Mouse (Mus musculus): ENCODE measurements around the gene Erbb2. TPM values are rescaled to one million over a fixed set of nuclear protein-coding genes. Genes with fewer than 3 reads are reported as not detected.
A peak's percentile ranks its signal among the peaks of the same experiment; 100 is the strongest.

The Erbb2 gene
- polyA plus RNA-seq, 1 experiment from 2014 or later: 33.5 TPM

DNA sequence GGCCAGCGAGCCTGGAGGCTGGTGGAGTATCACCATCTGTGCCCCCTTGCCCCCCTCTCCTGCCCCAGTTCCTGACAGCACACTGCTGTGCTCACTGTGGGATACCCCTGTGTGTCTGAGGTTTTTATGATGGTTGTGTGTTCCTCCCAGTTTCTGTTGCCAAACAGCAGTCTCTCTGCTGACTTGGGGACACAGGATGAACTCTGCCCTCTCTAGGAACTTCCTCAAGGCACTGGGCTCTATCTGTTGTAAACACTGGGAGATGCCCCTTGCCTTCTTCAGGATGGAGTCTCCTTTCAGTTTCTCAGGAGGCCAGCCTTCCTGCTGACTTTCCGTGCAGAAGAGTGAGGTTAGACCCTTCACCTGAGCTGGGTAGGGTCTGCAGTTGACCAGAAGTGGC, 1.9 kb downstream of the Erbb2 start:
- no peaks in the 10 kb centered on the region for H3K9me3 ChIP-seq (ENCODE audit: control insufficient read depth, low read length)
- ATAC-seq (replicated peaks; ENCODE audit: low FRiP score, low TSS enrichment, low read depth) (no peak), DNase-seq (ENCODE audit: low spot score) (no peak)
- H3K27ac ChIP-seq (ENCODE audit: low read depth): no peak overlapping the region
- peaks cover 40% of the 10 kb centered on the region for H3K4me1 ChIP-seq (replicated peaks; ENCODE audit: control insufficient read depth, insufficient read depth, low read length)
- H3K4me2 ChIP-seq (ENCODE audit: low read length): peak overlapping the region; percentile 65
- H3K36me3 ChIP-seq (ENCODE audit: control insufficient read depth, insufficient read depth, low read length): no peaks in the 10 kb centered on the region
- H3K4me3 ChIP-seq (ENCODE audit: low read depth, low read length): peak overlapping the region; percentile 95; the same call in 1 of the 2 replicates
- WGBS: 18% methylated on average over 2 of the region's 2 CpGs
- H3K9ac ChIP-seq (ENCODE audit: low read length): no peak overlapping the region
- H3K27me3 ChIP-seq (replicated peaks; ENCODE audit: control insufficient read depth, insufficient read depth, low read length): no peaks in the 10 kb centered on the region

GRCm38 (mm10) chr11:98417074-98417473, 4.8 kb downstream of the Erbb2 start:
- no peaks in the 10 kb centered on the region for H3K9me3 ChIP-seq (ENCODE audit: control insufficient read depth, low read length)
- no peaks in the 10 kb centered on the region for H3K27me3 ChIP-seq (replicated peaks; ENCODE audit: control insufficient read depth, insufficient read depth, low read length)
- no peak for DNase-seq (ENCODE audit: low spot score)
- H3K4me3 ChIP-seq (ENCODE audit: low read depth, low read length): no peak overlapping the region
- WGBS: 70% methylated on average over 1 of the region's 1 CpGs
- no peak overlapping the region for H3K27ac ChIP-seq (ENCODE audit: low read depth)
- ATAC-seq (replicated peaks; ENCODE audit: low FRiP score, low TSS enrichment, low read depth): no peak
- no peak overlapping the region for H3K9ac ChIP-seq (ENCODE audit: low read length)
- no peak overlapping the region for H3K4me2 ChIP-seq (ENCODE audit: low read length)
- peaks cover 26% of the 10 kb centered on the region for H3K36me3 ChIP-seq (ENCODE audit: control insufficient read depth, insufficient read depth, low read length)
- H3K4me1 ChIP-seq (replicated peaks; ENCODE audit: control insufficient read depth, insufficient read depth, low read length): peaks cover 26% of the 10 kb centered on the region

- peaks cover 38% of the 10 kb centered on the region for H3K36me3 ChIP-seq (ENCODE audit: control insufficient read depth, insufficient read depth, low read length)
- no peaks in the 10 kb centered on the region for H3K27me3 ChIP-seq (replicated peaks; ENCODE audit: control insufficient read depth, insufficient read depth, low read length)
- no peak overlapping the region for H3K4me2 ChIP-seq (ENCODE audit: low read length)
- ATAC-seq (replicated peaks; ENCODE audit: low FRiP score, low TSS enrichment, low read depth): no peak
- H3K9me3 ChIP-seq (ENCODE audit: control insufficient read depth, low read length): no peaks in the 10 kb centered on the region
- H3K9ac ChIP-seq (ENCODE audit: low read length): no peak overlapping the region
- 69% methylated on average over 6 of the region's 6 CpGs for WGBS
- H3K27ac ChIP-seq (ENCODE audit: low read depth): no peak overlapping the region
- peaks cover 26% of the 10 kb centered on the region for H3K4me1 ChIP-seq (replicated peaks; ENCODE audit: control insufficient read depth, insufficient read depth, low read length)
- DNase-seq (ENCODE audit: low spot score): no peak
- H3K4me3 ChIP-seq (ENCODE audit: low read depth, low read length): no peak overlapping the region
Measured at GRCm38 (mm10) chr11:98418273-98418672, 6.0 kb downstream of the Erbb2 start.

DNA sequence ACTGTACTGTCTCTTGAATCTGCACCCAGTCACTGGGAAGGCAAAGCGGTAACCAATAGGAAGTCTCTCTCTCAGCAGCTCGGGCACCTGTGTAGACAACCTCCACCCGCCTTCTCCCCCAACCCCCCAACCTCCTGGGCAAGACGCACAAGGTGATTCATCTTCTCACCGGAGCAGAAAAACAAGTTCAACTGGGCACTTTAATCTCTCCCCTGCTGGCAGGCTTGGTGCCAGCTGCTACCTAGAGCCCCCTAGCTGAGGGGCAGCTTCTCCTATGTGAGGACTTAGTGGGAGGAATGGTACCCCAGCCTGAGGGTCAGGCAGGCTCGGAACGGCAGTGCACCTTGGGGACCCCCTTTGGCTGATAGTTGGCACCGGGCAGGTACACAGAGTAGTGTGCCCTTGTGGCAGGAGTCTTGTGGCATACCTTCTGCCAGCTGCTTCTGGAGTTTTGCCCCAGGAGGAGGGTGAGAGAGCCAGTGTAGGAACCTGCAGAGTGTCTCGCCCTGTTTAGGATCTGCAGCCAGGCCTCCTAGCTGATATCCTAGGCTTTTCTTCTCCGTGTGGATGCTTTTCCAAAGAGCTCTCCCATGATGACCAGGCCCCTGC, 6.8 kb downstream of the Erbb2 start:
- no peaks in the 10 kb centered on the region for H3K27me3 ChIP-seq (replicated peaks; ENCODE audit: control insufficient read depth, insufficient read depth, low read length)
- no peak overlapping the region for H3K27ac ChIP-seq (ENCODE audit: low read depth)
- H3K4me2 ChIP-seq (ENCODE audit: low read length): no peak overlapping the region
- 85% methylated on average over 10 of the region's 10 CpGs for WGBS
- no peak for ATAC-seq (replicated peaks; ENCODE audit: low FRiP score, low TSS enrichment, low read depth)
- H3K9ac ChIP-seq (ENCODE audit: low read length): no peak overlapping the region
- no peak for DNase-seq (ENCODE audit: low spot score)
- no peak overlapping the region for H3K4me3 ChIP-seq (ENCODE audit: low read depth, low read length)
- peaks cover 20% of the 10 kb centered on the region for H3K4me1 ChIP-seq (replicated peaks; ENCODE audit: control insufficient read depth, insufficient read depth, low read length)
- H3K36me3 ChIP-seq (ENCODE audit: control insufficient read depth, insufficient read depth, low read length): peaks cover 44% of the 10 kb centered on the region
- H3K9me3 ChIP-seq (ENCODE audit: control insufficient read depth, low read length): no peaks in the 10 kb centered on the region

- ATAC-seq (replicated peaks; ENCODE audit: low FRiP score, low TSS enrichment, low read depth) (no peak), DNase-seq (ENCODE audit: low spot score) (no peak)
- no peak overlapping the region for H3K4me2 ChIP-seq (ENCODE audit: low read length)
- H3K9me3 ChIP-seq (ENCODE audit: control insufficient read depth, low read length): no peaks in the 10 kb centered on the region
- no peak overlapping the region for H3K27ac ChIP-seq (ENCODE audit: low read depth)
- H3K9ac ChIP-seq (ENCODE audit: low read length): no peak overlapping the region
- H3K36me3 ChIP-seq (ENCODE audit: control insufficient read depth, insufficient read depth, low read length): peaks cover 95% of the 10 kb centered on the region
- no peak overlapping the region for H3K4me3 ChIP-seq (ENCODE audit: low read depth, low read length)
- WGBS: 91% methylated on average over 7 of the region's 7 CpGs
- H3K4me1 ChIP-seq (replicated peaks; ENCODE audit: control insufficient read depth, insufficient read depth, low read length): no peaks in the 10 kb centered on the region
- no peaks in the 10 kb centered on the region for H3K27me3 ChIP-seq (replicated peaks; ENCODE audit: control insufficient read depth, insufficient read depth, low read length)
Measured at GRCm38 (mm10) chr11:98426592-98426991, 14.3 kb downstream of the Erbb2 start.

DNA sequence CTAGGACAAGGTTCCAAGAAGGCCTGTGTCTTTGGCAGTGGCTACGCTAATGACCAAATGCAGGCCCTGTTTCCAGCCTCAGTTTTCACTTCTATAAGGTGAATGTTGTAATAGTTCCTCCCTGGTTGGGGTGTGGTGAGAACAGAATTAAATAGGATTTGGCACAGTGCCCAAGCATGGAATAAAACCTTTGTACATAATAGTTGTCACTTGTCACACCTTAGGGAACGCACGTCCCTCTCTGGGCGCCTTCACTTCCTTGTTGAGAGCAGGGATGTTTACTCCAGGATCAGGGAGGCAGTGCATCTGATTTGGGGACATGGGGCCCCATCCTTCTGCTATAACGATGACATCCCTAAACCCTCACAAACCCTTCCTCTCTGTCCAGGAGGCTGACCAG, 16.2 kb downstream of the Erbb2 start:
- peaks cover 93% of the 10 kb centered on the region for H3K36me3 ChIP-seq (ENCODE audit: control insufficient read depth, insufficient read depth, low read length)
- DNase-seq (ENCODE audit: low spot score): no peak

DNA sequence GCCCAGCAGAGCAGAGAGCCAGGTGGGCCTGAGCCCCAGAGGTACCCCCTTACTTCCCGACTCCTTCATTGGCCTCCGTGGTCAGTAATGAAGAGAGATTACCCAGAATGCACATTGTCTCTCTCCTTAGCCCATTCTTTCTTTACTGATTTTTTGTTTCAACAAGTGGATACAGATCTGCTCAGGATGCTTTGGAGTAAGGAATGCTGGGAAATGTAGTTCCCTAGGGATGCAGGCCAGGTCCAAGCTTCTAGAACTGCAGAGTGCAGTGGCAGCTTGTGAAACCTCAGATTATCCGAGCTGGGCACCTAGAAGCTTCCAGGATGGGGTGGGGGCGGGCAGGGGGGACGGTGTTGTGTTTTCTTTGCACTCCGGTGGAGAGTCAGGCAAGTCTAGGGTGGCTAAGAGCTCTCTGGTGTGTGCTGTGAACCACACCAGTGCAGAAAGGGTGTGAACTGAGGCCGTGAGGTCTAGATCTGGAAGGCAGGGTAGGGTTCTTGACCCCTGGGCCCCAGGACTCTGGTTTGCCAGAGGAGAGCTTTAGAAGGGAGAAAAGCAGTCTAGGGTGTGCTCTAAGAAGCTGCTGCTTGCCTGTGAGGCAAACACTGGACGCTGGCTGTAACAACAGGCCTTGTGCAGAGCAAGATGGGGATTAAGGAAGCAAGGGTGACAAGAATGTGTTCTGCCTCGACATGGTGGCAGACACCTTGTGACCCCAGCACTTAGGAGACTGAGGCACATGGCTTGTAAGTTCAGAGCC, 19.7 kb downstream of the Erbb2 start:
- Histone ChIP-seq H3K4me1 (replicated peaks; ENCODE audit: control insufficient read depth, insufficient read depth, low read length) (no peaks in the 10 kb centered on the region), H3K4me3 (ENCODE audit: low read depth, low read length) (no peak overlapping the region), H3K27me3 (replicated peaks; ENCODE audit: control insufficient read depth, insufficient read depth, low read length) (no peaks in the 10 kb centered on the region), H3K27ac (ENCODE audit: low read depth) (no peak overlapping the region), H3K36me3 (ENCODE audit: control insufficient read depth, insufficient read depth, low read length) (peaks cover 95% of the 10 kb centered on the region), H3K9me3 (ENCODE audit: control insufficient read depth, low read length) (no peaks in the 10 kb centered on the region), H3K4me2 (ENCODE audit: low read length) (no peak overlapping the region), H3K9ac (ENCODE audit: low read length) (no peak overlapping the region)
- DNase-seq (ENCODE audit: low spot score): no peak
- WGBS: 85% methylated on average over 9 of the region's 9 CpGs
- ATAC-seq (replicated peaks; ENCODE audit: low FRiP score, low TSS enrichment, low read depth): no peak

More for the DNA sequence above, 16.2 kb downstream of the Erbb2 start:
- no peaks in the 10 kb centered on the region for H3K4me1 ChIP-seq (replicated peaks; ENCODE audit: control insufficient read depth, insufficient read depth, low read length)
- no peak for ATAC-seq (replicated peaks; ENCODE audit: low FRiP score, low TSS enrichment, low read depth)
- H3K4me3 ChIP-seq (ENCODE audit: low read depth, low read length): no peak overlapping the region
- H3K4me2 ChIP-seq (ENCODE audit: low read length): no peak overlapping the region
- no peaks in the 10 kb centered on the region for H3K27me3 ChIP-seq (replicated peaks; ENCODE audit: control insufficient read depth, insufficient read depth, low read length)
- H3K9me3 ChIP-seq (ENCODE audit: control insufficient read depth, low read length): no peaks in the 10 kb centered on the region
- no peak overlapping the region for H3K9ac ChIP-seq (ENCODE audit: low read length)
- WGBS: 87% methylated on average over 5 of the region's 5 CpGs
- H3K27ac ChIP-seq (ENCODE audit: low read depth): no peak overlapping the region

DNA sequence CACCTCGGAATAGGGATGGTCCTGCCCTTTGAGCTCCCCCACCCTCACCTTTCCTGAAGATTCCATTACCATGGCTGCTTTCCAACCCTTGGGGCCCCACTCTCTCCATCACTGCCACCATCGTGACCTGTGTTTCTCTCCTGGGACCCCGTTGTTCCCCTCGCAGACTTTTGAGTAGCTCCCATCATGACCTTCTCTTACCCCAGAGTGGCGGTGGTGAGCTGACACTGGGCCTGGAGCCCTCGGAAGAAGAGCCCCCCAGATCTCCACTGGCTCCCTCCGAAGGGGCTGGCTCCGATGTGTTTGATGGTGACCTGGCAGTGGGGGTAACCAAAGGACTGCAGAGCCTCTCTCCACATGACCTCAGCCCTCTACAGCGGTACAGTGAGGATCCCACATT, 23.5 kb downstream of the Erbb2 start:
- peaks cover 60% of the 10 kb centered on the region for H3K36me3 ChIP-seq (ENCODE audit: control insufficient read depth, insufficient read depth, low read length)
- H3K4me2 ChIP-seq (ENCODE audit: low read length): no peak overlapping the region
- H3K27me3 ChIP-seq (replicated peaks; ENCODE audit: control insufficient read depth, insufficient read depth, low read length): no peaks in the 10 kb centered on the region
- peaks cover 6% of the 10 kb centered on the region; the same call in 1 of the 2 replicates for H3K4me1 ChIP-seq (replicated peaks; ENCODE audit: control insufficient read depth, insufficient read depth, low read length)
- H3K9me3 ChIP-seq (ENCODE audit: control insufficient read depth, low read length): no peaks in the 10 kb centered on the region
- 91% methylated on average over 9 of the region's 9 CpGs for WGBS
- no peak overlapping the region for H3K27ac ChIP-seq (ENCODE audit: low read depth)
- DNase-seq (ENCODE audit: low spot score) (no peak), ATAC-seq (replicated peaks; ENCODE audit: low FRiP score, low TSS enrichment, low read depth) (no peak)
- H3K4me3 ChIP-seq (ENCODE audit: low read depth, low read length): no peak overlapping the region
- no peak overlapping the region for H3K9ac ChIP-seq (ENCODE audit: low read length)

DNA sequence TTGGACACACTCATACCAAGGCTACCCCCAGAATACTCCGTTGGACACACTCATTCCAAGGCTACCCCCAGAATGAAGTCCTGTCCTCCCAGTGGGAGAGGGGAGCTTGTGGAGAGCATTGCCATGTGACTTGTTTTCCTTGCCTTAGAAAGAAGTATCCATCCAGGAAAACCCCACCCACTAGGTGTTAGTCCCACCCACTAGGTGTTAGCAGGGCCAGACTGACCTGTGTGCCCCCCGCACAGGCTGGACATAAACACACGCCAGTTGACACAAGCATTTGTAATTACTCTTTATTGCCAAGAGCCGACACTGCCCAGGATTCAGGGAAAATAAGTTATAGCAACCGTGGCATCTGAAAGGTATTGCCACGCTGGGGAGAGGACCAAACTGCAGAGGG, 25.2 kb downstream of the Erbb2 start:
- Histone ChIP-seq H3K4me3 (ENCODE audit: low read depth, low read length) (no peak overlapping the region), H3K4me2 (ENCODE audit: low read length) (no peak overlapping the region), H3K36me3 (ENCODE audit: control insufficient read depth, insufficient read depth, low read length) (peaks cover 44% of the 10 kb centered on the region), H3K4me1 (replicated peaks; ENCODE audit: control insufficient read depth, insufficient read depth, low read length) (peaks cover 6% of the 10 kb centered on the region; the same call in 1 of the 2 replicates), H3K9me3 (ENCODE audit: control insufficient read depth, low read length) (no peaks in the 10 kb centered on the region), H3K27me3 (replicated peaks; ENCODE audit: control insufficient read depth, insufficient read depth, low read length) (no peaks in the 10 kb centered on the region), H3K9ac (ENCODE audit: low read length) (no peak overlapping the region), H3K27ac (ENCODE audit: low read depth) (no peak overlapping the region)
- ATAC-seq (replicated peaks; ENCODE audit: low FRiP score, low TSS enrichment, low read depth) (no peak), DNase-seq (ENCODE audit: low spot score) (no peak)
- 73% methylated on average over 6 of the region's 6 CpGs for WGBS

Measured in intestine, embryonic 14.5 days (tissue).